Mouse (Mus musculus): Measurements from ENCODE around the gene Bid. TPM values are rescaled to one million over a fixed set of nuclear protein-coding genes. Genes with fewer than 3 reads are reported as not detected.
A peak's percentile ranks its signal among the peaks of the same experiment; 100 is the strongest.
"Not testable (repeated sequence)": the region's sequence is repeated elsewhere in the genome, so short reads cannot be mapped to it uniquely, and the experiment has no call there.

The Bid gene
- total RNA-seq, 2 experiments from 2014 or later: 9.4 to 10.4 TPM

DNA sequence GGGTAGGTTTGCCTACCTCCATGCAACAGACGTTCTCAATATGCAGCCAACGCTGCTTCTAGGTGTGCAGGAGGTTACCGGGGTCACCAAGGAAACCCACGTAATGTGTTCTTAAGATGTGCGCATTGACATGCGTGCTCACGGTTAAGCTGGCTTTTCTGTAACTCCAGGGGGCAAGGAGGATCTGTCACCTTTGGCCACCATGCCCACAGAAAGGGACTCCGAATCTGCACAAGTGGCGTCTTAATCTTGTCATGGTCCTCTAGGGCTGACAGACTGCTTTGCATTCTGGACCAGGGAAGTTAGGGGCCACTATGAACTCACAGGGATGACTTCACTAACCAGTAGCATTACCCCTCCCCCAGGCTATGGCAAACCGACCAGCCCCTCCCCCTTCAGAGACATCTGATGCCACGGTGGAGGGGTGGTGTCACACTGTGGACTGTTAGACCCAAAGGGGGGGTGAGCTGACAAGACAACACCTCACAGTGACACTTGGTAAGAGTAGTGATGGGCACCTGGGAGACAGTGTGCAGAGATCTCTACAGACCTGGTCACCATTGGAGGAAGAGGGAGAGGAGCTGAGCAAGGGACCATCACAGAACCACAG, 21.5 kb upstream of the Bid start:
- intact Hi-C loops (cut with DNase I): no loop called here
- no peak for DNase-seq (ENCODE audit: low spot score in 2 of 2)

DNA sequence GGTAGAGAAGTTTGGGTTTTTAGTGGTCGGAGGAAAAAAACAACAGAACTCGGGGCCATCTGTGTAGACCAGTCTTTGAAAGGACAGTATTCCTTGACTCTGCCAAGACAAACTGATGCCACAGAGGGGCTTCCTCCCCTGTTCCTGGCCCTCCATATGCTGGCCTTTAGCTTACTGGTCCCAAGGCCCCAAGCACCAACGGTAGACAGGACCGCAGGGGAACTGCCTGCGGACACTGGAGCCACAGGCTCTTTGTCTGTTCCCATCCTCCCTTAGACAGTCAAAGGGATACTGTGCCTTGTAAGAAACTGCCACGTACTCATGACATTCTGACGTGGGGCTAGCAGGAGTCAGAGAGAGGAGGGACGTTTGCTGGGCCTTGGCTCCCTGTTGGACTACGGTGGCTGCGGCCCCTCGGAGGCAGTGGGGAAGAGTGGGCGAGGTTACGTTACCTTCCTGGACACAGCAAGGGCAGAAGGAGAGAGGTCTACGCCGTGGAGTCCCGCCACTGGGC, 20.5 kb upstream of the Bid start:
- no peak for DNase-seq (ENCODE audit: low spot score in 2 of 2)
- intact Hi-C loops (cut with DNase I): no loop called here

DNA sequence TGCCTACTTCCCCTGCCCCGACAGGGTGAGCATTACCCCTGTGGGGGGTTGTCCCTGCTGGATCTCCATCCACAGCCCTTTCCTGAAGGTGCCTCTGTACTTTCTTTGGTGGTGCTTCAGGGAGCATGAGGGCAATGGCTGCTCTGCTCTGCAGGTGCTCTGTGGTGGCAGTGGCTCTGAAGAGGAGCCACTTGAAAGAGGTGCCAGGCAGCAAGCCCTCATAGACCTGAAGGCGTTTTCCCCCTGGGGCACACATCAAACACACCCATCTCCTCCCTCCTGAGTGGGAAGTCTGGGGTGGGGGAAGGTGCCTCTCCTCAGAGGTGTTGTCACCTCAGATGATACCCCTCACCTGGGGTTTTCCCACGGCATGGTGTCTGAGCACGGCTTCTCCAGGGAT, 17.5 kb upstream of the Bid start:
- intact Hi-C loops (cut with DNase I): no loop called here
- DNase-seq (ENCODE audit: low spot score in 2 of 2): no peak

DNA sequence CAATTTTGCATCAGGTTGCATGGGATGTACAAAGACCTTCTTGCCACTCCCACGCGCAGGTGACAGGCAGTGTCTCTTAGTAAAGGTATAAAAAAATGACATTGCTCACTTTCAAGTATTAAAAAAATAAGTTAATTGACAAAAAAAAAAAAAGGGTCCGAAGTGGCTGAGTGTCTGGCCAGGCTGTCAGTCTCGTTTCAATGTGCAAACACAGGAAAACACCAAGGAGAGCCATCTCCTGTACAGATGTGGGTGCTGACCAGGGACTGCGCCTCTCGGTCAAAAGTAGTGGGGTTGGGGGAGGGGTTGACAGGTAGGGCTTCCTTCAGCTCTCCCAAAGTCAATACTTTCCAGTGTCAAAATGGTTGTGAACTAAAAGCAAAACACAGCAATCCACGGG, 17.0 kb upstream of the Bid start:
- no peak for DNase-seq (ENCODE audit: low spot score in 2 of 2)
- intact Hi-C loops (cut with DNase I): no loop called here

DNA sequence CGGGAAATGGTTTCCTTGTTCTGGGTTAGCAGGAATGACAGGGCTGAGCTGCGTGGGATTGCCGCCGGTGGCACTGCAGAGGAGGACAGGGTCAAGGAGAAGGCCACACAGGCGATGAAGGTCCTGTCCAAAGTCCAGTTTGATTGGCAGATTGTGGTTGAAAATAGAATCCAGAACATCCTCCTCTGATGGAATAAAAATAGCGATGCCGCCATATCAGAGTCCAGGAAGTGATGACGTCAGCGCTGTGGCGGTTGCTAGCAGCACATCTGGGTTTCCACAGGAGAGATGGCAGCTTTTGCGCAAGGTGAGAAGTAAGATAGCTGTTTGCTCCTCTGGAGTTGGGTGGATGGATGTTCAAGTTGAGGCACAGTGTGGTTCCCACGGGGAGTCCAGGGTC, 15.9 kb upstream of the Bid start:
- intact Hi-C loops (cut with DNase I): no loop called here
- no peak for DNase-seq (ENCODE audit: low spot score in 2 of 2)

DNA sequence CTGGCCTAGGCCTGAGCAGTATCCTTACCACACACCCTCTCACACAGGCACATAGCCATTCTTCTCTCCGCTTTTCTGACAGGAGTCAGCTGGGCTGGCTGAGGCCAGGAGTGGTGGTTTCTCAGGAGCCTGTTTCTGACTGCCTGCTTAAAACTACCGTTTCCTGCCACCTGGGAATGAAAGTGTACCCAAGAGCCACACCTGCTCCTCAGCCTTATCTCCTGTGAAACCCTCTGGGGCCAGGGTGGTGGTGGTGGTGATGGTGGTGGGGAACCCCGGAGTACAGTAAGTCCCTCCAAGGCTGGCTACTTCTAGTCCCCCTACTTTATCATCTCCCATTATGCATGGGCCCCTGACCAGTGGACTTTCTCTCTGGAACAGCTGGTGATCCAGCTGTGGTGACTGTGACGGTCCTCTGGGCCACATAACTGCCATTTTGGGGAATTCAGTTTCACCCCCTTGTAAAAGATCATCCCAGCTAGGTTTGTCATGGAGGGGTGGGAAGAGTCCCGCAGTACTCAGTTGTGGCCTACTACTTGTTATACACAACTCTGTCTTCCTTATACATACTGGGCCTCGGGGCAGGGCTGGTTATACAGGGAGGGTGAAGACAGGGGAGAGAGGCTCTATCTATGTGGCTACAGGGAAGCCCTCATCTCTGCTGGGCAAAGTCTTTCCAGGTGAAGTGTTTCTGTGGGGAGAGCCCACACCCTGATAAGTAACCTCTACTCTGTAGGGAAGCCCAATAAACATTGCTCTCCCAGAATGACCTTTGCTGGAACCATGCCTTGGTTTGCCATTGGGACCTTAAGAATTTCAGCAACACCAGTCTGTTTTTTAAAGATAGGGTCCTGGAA, 14.0 kb upstream of the Bid start:
- no peak for DNase-seq (ENCODE audit: low spot score in 2 of 2)
- intact Hi-C loops (cut with DNase I): no loop called here

DNA sequence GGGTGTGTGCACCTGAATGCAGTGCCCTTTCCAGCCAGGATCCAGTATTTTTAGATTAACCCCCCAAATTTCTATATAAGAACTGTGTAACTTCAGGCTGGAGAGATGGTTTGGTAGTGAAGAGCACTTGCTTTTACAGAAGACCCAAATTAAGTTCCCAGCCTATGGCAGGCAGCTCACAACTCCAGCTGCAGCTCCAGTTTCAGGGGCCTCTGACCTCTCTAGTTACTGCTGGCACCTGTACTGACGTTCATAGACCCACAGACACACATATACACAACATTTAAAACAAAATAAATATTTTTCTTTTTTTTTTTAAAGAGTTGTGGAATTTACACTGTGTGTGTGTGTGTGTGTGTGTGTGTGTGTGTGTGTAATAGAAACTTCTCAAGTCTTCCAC, 12.8 kb upstream of the Bid start:
- DNase-seq (ENCODE audit: low spot score in 2 of 2): no peak
- intact Hi-C loops (cut with DNase I): no loop called here

DNA sequence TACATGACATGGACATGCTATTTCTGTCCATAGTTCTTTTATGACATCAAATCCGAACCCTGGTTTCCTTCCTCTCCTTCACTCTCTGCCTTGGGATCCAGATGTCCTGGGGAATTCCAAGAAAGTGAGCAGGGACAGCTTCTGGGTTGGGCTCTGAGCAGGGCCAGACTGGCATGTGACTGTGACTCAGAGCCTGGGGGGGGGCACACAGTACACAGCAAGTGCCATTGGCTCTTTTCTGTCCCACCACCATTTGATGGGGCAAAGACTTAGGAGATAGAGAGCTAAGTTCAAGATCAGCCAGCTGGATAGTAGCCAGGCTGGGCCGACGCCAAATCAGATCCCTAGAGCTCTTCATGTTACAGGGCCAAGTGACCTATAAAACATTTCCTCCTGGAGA, 11.1 kb upstream of the Bid start:
- intact Hi-C loops (cut with DNase I): no loop called here
- peak in 1 of 2 experiments; percentile 26 for DNase-seq (ENCODE audit: low spot score in 2 of 2)

DNA sequence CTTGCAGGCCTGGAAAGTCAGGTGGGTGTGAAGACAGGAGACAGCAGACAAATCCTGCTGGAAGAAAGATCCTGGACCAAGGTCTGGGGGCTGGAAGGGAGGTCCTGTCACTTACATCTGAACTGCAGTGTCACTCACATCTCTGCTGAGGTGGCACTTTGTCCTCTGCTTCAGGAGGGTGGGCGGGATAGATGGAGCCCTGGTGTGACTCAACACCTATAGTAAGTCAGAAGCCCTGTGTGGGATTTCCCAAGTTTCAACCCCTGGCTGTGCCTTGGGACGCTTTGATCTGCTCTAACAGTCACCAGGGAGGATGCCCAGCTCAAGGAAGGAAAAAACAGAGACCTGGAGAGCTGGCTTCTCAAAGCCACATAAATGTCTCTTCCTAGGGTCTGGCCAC, 10.2 kb upstream of the Bid start:
- no peak for DNase-seq (ENCODE audit: low spot score in 2 of 2)
- intact Hi-C loops (cut with DNase I): no loop called here

DNA sequence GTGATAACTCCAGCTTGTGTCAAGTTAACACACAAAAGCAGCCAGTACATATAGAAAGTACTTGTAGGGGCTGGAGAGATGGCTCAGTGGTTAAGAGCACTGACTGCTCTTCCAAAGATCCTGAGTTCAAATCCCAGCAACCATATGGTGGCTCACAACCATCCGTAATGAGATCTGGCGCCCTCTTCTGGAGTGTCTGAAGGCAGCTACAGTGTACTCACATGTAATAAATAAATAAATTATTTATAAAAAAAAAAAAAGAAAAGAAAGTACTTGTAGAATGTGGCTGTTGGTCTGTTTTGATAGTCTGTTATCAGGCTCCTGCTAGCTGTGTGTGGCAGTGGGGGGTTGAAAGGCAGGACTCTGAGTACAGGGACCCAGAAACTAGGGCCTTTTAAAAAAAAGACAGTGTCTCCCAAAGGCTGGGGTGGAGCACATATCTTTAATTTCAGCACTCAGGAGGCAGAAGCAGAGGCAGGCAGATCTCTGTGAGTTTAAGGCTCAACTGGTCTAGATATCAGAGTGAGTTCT, 8.2 kb upstream of the Bid start:
- DNase-seq (ENCODE audit: low spot score in 2 of 2); intact Hi-C loops (cut with DNase I): not testable (repeated sequence)

DNA sequence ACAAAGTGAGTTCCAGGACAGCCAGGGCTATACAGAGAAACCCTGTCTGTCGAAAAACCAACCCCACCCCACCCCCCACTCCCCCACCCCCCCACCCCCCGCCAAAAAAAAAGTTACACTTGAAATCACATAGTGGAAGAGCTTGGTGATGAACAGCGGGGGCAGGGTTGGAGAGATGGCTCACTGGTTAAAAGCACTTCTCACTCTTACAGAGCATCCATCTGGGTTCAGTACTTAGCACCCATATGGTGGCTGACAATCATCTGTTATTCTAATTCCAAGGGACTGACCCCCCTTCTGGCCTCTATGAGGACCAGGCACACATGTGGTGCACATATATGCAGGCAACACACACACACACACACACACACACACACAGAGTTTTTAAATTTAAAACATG, 1.3 kb upstream of the Bid start:
- DNase-seq (ENCODE audit: low spot score in 2 of 2): no peak
- intact Hi-C loops (cut with DNase I): no loop called here

DNA sequence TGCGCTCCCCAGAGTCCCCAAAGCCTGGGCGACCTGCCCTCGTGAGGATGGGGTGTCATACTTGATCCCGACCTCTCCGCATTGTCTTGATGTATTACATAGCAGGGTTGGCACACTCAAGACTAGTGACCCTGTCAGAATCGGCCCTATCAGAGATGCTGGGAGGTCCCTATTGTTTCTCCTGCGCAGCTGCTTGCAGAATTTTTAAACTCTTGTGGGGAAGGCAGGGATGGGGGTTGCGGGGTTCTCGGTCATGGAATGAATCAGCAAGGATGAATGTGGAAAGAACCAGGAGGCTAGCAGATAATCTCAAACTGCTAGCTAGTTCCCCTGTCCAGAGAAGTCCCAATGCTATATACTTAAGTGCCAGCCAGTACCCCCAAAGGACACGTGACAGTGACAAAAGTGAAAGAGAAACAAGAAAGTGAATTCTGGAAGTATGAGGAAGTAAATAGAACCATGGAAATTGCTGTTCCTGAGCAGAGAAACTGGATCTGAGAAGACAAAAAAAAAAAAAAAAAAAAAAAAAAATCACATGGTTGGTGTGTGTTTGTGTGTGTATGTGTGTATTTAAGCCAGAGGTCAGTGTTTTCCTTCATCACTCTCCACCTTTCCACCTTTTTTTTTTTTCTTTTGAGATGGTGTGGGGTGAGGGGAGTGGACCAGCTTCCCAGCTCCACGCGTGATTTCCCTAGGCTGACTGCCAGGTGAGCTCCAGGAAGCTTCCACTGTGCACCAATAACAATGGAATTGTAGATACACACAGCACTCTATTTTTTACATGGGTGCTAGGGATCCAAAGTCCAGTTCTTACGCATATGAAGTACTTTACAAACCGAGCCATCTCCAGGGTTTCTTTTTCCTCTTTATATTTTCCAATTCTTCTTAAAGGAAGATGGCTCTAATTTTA, 574 bp upstream of the Bid start:
- intact Hi-C loops (cut with DNase I): not testable (repeated sequence)

DNA sequence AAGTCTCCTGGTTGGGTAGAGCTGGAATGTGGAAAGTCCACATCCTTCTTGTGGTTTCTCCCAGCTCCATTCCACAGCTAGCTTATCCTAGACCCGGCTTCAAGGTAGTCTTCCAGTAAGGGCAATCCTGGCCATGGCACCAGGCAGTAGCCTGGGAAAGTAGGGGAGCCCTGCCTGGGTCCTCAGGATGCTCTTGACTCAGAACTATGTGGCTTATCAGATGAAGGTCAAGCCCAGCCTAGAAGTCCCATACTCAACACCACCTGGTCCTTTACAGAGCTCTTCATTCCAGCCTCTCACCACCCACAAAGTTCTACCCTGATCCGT, 1.0 kb downstream of the Bid start:
- intact Hi-C loops (cut with DNase I): no loop called here
- no peak for DNase-seq (ENCODE audit: low spot score in 2 of 2)

More for the DNA sequence above, 574 bp upstream of the Bid start:
- not testable (repeated sequence) for DNase-seq (ENCODE audit: low spot score in 2 of 2)

DNA sequence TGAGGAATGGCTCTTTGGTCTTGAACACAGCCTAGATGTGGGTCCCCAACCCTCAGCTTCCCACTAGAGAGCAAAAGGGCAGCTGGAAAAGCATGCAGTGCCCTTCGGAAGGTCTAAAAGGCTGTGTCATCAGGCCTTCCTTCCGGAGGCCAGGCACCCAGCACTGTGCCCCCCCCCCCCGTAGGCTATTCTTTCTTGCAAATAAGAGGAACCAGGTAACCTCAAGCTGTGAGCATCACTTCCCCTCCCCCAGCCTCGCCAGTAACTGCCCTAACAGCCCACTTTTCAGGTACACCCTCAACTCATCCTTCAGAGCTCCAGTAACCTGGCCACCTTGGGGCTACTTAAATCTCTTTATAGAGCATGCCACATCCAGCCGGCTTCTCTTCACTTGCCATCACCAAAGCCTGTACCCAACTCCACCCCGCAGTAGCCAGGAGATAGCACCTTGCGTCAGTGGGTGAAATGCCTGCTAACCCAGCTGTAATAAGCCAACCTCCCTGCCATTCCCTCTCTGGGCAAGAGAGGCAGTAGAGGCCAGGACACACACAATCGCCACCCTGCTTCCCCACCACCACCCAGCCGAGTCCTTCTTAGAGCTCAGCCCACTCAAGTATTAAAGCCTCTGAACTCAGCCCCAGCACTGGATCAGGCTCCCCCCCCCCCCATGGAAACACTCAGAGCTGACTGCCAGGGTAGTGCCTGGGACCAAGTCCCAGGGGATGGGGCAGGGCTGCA, 1.6 kb downstream of the Bid start:
- intact Hi-C loops (cut with DNase I): no loop called here

DNA sequence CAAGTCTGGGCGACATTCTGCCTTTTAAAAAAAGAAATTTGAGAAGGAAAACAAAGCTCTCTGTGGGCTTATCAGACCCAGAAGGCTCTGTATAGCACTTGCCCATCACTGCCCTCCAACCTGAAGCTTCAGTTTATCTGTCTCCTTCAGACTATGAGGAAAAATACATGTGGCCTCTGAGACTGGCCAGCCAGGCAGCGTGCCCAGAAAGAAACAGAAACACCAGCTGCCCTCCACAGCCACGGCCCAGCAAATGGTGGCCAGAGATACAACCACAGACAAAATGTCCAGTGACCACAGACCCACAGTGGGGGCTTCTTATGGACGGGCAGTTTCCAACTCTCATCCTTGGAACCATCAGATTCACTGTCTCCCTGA, 2.1 kb downstream of the Bid start:
- no peak for DNase-seq (ENCODE audit: low spot score in 2 of 2)

More for the DNA sequence above, 1.6 kb downstream of the Bid start:
- no peak for DNase-seq (ENCODE audit: low spot score in 2 of 2)

DNA sequence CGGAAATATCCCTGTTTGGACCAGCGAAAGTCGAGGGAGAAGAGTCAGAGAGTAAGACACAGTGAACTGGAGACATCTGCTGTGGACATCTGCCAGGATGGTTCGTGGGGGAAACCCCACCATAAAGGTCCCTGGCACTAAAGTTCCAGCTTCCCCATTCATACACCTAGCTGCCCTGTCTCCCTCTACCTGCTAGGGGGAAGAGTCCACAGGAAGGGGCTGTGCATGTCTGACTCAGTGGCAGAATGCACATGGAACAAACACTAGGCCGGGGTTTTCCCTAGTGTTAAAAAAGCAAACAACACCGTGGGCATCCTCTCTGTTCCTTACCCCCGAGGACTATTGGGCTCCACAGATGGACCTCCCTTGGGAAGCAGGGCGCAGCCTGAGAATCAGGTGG, 2.9 kb downstream of the Bid start:
- intact Hi-C loops (cut with DNase I): no loop called here

More for the DNA sequence above, 2.1 kb downstream of the Bid start:
- intact Hi-C loops (cut with DNase I): no loop called here

DNA sequence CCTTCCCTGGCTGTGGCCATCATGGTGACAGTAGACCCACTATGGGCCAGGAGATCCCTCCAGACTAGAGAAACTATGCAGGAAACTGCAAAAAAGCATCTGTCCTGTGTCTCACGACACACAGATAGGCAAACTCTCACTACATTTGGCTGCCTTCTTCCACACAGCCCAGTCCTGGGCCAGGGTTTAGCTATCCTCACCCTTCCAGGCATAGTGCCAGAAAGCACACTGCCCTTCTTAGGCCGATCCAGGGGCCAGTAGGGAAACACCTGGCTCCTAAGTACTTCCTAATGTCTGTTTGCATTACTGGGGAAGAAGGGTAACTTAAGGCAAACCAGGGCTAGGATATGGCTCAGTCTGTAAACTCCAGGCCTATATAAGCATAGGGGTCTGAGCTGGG, 3.7 kb downstream of the Bid start:
- intact Hi-C loops (cut with DNase I): no loop called here
- no peak for DNase-seq (ENCODE audit: low spot score in 2 of 2)

More for the DNA sequence above, 2.9 kb downstream of the Bid start:
- no peak for DNase-seq (ENCODE audit: low spot score in 2 of 2)

DNA sequence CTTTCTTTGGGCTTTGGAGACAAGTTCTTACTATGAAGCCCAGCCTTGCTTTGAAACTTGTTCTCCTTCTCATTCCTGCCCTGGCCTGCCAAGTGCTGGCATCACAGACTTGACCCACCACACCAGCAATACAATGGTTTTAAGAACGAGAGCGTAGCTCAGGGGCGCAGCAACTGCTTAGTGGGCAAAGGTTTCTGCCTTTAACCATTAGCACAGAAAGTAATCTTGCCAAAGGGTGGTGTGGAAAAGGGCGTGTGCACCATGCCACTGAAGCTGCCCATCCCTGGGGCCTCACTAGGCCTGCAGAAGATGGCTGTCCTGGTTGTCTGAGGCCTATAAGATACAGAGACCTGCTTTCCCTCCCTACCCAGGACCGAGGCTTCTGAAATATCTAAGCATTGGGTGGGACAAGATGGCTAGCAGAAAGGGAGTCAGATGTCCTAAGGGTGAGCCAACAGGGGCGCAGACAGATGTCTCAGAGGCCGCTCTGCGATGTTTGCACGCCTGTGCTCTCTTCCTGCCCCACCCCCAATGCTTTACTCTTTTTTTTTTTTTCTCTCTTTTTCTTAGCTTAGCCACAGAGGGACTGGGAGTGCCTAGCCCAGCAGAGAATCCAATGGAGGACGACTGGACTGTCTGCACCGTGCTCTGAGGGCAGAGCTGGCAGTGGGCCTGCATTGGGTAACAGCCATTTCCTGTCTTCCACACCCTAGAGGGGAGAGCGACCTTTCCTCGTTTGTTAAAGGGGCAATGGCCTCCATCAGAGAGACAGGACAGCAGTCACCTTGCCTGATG, 5.2 kb downstream of the Bid start:
- DNase-seq (ENCODE audit: low spot score in 2 of 2): no peak
- intact Hi-C loops (cut with DNase I): no loop called here

DNA sequence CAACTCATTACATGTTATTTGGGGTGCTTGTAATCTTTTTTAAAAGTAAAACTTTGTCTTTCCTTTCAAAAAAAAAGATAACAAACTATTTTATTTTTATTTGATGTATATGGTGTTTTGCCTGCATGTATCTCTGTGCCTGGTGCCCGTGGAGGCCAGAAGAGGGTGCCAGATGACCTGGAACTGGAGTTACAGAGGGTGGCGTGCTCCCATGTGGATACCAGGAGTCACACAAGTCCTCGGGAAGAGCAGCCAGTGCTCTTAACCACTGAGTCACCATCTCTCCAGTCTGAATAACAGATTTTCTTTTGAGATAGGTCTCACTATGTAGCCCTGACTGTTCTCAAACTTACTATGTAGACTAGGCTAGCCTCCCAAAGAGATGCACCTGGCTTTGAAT, 7.2 kb downstream of the Bid start:
- intact Hi-C loops (cut with DNase I): no loop called here
- DNase-seq (ENCODE audit: low spot score in 2 of 2): no peak
